Mouse (Mus musculus): ENCODE measurements at regions not wholly inside any gene's neighbourhood (a gene's known extent, or its start where the extent isn't known, plus 50 kb on each side); places are given as distances from the start of the nearest gene placed in this dataset.

- no peak overlapping the region for H3K4me3 ChIP-seq (replicated peaks; ENCODE audit: low read length)
- peaks cover 27% of the 10 kb centered on the region for H3K9me3 ChIP-seq (ENCODE audit: low read length)
- H3K4me1 ChIP-seq (replicated peaks; ENCODE audit: low read depth, low read length) = no peaks in the 10 kb centered on the region
- TF ChIP-seq NANOG (IDR thresholded peaks at IDR 0.05; ENCODE audit: borderline replicate concordance, low read length) (no peak), POU5F1 (IDR thresholded peaks at IDR 0.05; ENCODE audit: borderline replicate concordance, low read length) (no peak), CTCF (conservative IDR thresholded peaks at IDR 0.05; ENCODE audit: low read length) (no peak)
- H3K27me3 ChIP-seq (ENCODE audit: insufficient read depth, low read length) = no peaks in the 10 kb centered on the region
- no peaks in the 10 kb centered on the region for H3K36me3 ChIP-seq (ENCODE audit: insufficient read depth, low read length)
Observed at GRCm38 (mm10) chr17:10040951-10041359, 278.7 kb downstream of the Qk start.

- peaks cover 27% of the 10 kb centered on the region for H3K9me3 ChIP-seq (ENCODE audit: low read length)
- TF ChIP-seq NANOG (IDR thresholded peaks at IDR 0.05; ENCODE audit: borderline replicate concordance, low read length) (no peak), POU5F1 (IDR thresholded peaks at IDR 0.05; ENCODE audit: borderline replicate concordance, low read length) (no peak), CTCF (conservative IDR thresholded peaks at IDR 0.05; ENCODE audit: low read length) (no peak)
- H3K4me3 ChIP-seq (replicated peaks; ENCODE audit: low read length) = no peak overlapping the region
- no peaks in the 10 kb centered on the region for H3K27me3 ChIP-seq (ENCODE audit: insufficient read depth, low read length)
- no peaks in the 10 kb centered on the region for H3K4me1 ChIP-seq (replicated peaks; ENCODE audit: low read depth, low read length)
- H3K36me3 ChIP-seq (ENCODE audit: insufficient read depth, low read length) = no peaks in the 10 kb centered on the region
Observed at GRCm38 (mm10) chr17:10040375-10040774, 279.3 kb downstream of the Qk start.

- H3K4me3 ChIP-seq (replicated peaks; ENCODE audit: low read length) = no peak overlapping the region
- peaks cover 24% of the 10 kb centered on the region for H3K9me3 ChIP-seq (ENCODE audit: low read length)
- H3K27me3 ChIP-seq (ENCODE audit: insufficient read depth, low read length) = no peaks in the 10 kb centered on the region
- H3K36me3 ChIP-seq (ENCODE audit: insufficient read depth, low read length) = no peaks in the 10 kb centered on the region
- TF ChIP-seq POU5F1 (IDR thresholded peaks at IDR 0.05; ENCODE audit: borderline replicate concordance, low read length) (no peak), NANOG (IDR thresholded peaks at IDR 0.05; ENCODE audit: borderline replicate concordance, low read length) (no peak), CTCF (conservative IDR thresholded peaks at IDR 0.05; ENCODE audit: low read length) (no peak)
- H3K4me1 ChIP-seq (replicated peaks; ENCODE audit: low read depth, low read length) = no peaks in the 10 kb centered on the region
Observed at GRCm38 (mm10) chr17:10037799-10038445, 281.7 kb downstream of the Qk start.

- H3K27me3 ChIP-seq (ENCODE audit: insufficient read depth, low read length) = no peaks in the 10 kb centered on the region
- TF ChIP-seq CTCF (conservative IDR thresholded peaks at IDR 0.05; ENCODE audit: low read length) (no peak), NANOG (IDR thresholded peaks at IDR 0.05; ENCODE audit: borderline replicate concordance, low read length) (no peak), POU5F1 (IDR thresholded peaks at IDR 0.05; ENCODE audit: borderline replicate concordance, low read length) (no peak)
Observed at GRCm38 (mm10) chr17:10033510-10033909, 286.1 kb downstream of the Qk start.

GRCm38 (mm10) chr17:10031033-10031432, 288.6 kb downstream of the Qk start:
- Histone ChIP-seq H3K4me1 (replicated peaks; ENCODE audit: low read depth, low read length) (peaks cover 5% of the 10 kb centered on the region), H3K9me3 (ENCODE audit: low read length) (no peaks in the 10 kb centered on the region), H3K27me3 (ENCODE audit: insufficient read depth, low read length) (no peaks in the 10 kb centered on the region), H3K36me3 (ENCODE audit: insufficient read depth, low read length) (no peaks in the 10 kb centered on the region), H3K4me3 (replicated peaks; ENCODE audit: low read length) (no peak overlapping the region)
- no peak for TF ChIP-seq NANOG (IDR thresholded peaks at IDR 0.05; ENCODE audit: borderline replicate concordance, low read length)
- TF ChIP-seq POU5F1 (IDR thresholded peaks at IDR 0.05; ENCODE audit: borderline replicate concordance, low read length) = no peak
- no peak for TF ChIP-seq CTCF (conservative IDR thresholded peaks at IDR 0.05; ENCODE audit: low read length)

More at GRCm38 (mm10) chr17:10033510-10033909, 286.1 kb downstream of the Qk start:
- H3K4me3 ChIP-seq (replicated peaks; ENCODE audit: low read length) = no peak overlapping the region
- peaks cover 5% of the 10 kb centered on the region for H3K4me1 ChIP-seq (replicated peaks; ENCODE audit: low read depth, low read length)
- peaks cover 6% of the 10 kb centered on the region; the same call in 1 of the 2 replicates for H3K9me3 ChIP-seq (ENCODE audit: low read length)
- H3K36me3 ChIP-seq (ENCODE audit: insufficient read depth, low read length) = no peaks in the 10 kb centered on the region

- TF ChIP-seq POU5F1 (IDR thresholded peaks at IDR 0.05; ENCODE audit: borderline replicate concordance, low read length) (no peak), NANOG (IDR thresholded peaks at IDR 0.05; ENCODE audit: borderline replicate concordance, low read length) (no peak), CTCF (conservative IDR thresholded peaks at IDR 0.05; ENCODE audit: low read length) (no peak)
- Histone ChIP-seq H3K4me1 (replicated peaks; ENCODE audit: low read depth, low read length) (peaks cover 5% of the 10 kb centered on the region), H3K9me3 (ENCODE audit: low read length) (no peaks in the 10 kb centered on the region), H3K36me3 (ENCODE audit: insufficient read depth, low read length) (no peaks in the 10 kb centered on the region), H3K4me3 (replicated peaks; ENCODE audit: low read length) (no peak overlapping the region), H3K27me3 (ENCODE audit: insufficient read depth, low read length) (no peaks in the 10 kb centered on the region)
Observed at GRCm38 (mm10) chr17:10026770-10027169, 292.9 kb downstream of the Qk start.

- Histone ChIP-seq H3K27me3 (ENCODE audit: insufficient read depth, low read length) (no peaks in the 10 kb centered on the region), H3K36me3 (ENCODE audit: insufficient read depth, low read length) (no peaks in the 10 kb centered on the region), H3K9me3 (ENCODE audit: low read length) (no peaks in the 10 kb centered on the region), H3K4me3 (replicated peaks; ENCODE audit: low read length) (no peak overlapping the region), H3K4me1 (replicated peaks; ENCODE audit: low read depth, low read length) (peaks cover under 1% of the 10 kb centered on the region; the same call in 1 of the 2 replicates)
- no peak for TF ChIP-seq CTCF (conservative IDR thresholded peaks at IDR 0.05; ENCODE audit: low read length)
- no peak for TF ChIP-seq NANOG (IDR thresholded peaks at IDR 0.05; ENCODE audit: borderline replicate concordance, low read length)
- no peak for TF ChIP-seq POU5F1 (IDR thresholded peaks at IDR 0.05; ENCODE audit: borderline replicate concordance, low read length)
Observed at GRCm38 (mm10) chr17:10025212-10025611, 294.4 kb downstream of the Qk start.

GRCm38 (mm10) chr17:10024323-10024722, 295.3 kb downstream of the Qk start:
- H3K27me3 ChIP-seq (ENCODE audit: insufficient read depth, low read length) = no peaks in the 10 kb centered on the region
- TF ChIP-seq CTCF (conservative IDR thresholded peaks at IDR 0.05; ENCODE audit: low read length) = no peak
- TF ChIP-seq NANOG (IDR thresholded peaks at IDR 0.05; ENCODE audit: borderline replicate concordance, low read length) = no peak
- no peaks in the 10 kb centered on the region for H3K36me3 ChIP-seq (ENCODE audit: insufficient read depth, low read length)
- no peak overlapping the region for H3K4me3 ChIP-seq (replicated peaks; ENCODE audit: low read length)
- H3K9me3 ChIP-seq (ENCODE audit: low read length) = no peaks in the 10 kb centered on the region
- H3K4me1 ChIP-seq (replicated peaks; ENCODE audit: low read depth, low read length) = no peaks in the 10 kb centered on the region

GRCm38 (mm10) chr17:10012161-10012560, 307.5 kb downstream of the Qk start:
- Histone ChIP-seq H3K4me1 (replicated peaks; ENCODE audit: low read depth, low read length) (no peaks in the 10 kb centered on the region), H3K36me3 (ENCODE audit: insufficient read depth, low read length) (no peaks in the 10 kb centered on the region), H3K27me3 (ENCODE audit: insufficient read depth, low read length) (no peaks in the 10 kb centered on the region), H3K4me3 (replicated peaks; ENCODE audit: low read length) (no peak overlapping the region), H3K9me3 (ENCODE audit: low read length) (no peaks in the 10 kb centered on the region)
- no peak for TF ChIP-seq CTCF (conservative IDR thresholded peaks at IDR 0.05; ENCODE audit: low read length)
- no peak for TF ChIP-seq NANOG (IDR thresholded peaks at IDR 0.05; ENCODE audit: borderline replicate concordance, low read length)
- no peak for TF ChIP-seq POU5F1 (IDR thresholded peaks at IDR 0.05; ENCODE audit: borderline replicate concordance, low read length)
